Mouse (Mus musculus) thymus, adult 2 months (tissue): ENCODE measurements around the gene Defb23.

ENCODE experiments used
- CTCF ChIP-seq: fragments of 200-500 bp; IDR thresholded peaks from 2 replicates; pipeline ENCODE4 v1.5.1; 2012; ENCODE audit warnings: mild to moderate bottlenecking, control low read depth, low read length, moderate library complexity, borderline replicate concordance; ENCODE audit not compliant: control insufficient read depth, poor library complexity, insufficient read depth; ENCODE audit errors: extremely low read depth
- POLR2A ChIP-seq: fragments of 200-500 bp; IDR thresholded peaks from 2 replicates; pipeline ENCODE4 v1.6.1; 2012; ENCODE audit warnings: mild to moderate bottlenecking, low read length, control low read depth, moderate library complexity; ENCODE audit not compliant: control insufficient read depth, poor library complexity, insufficient read depth; ENCODE audit errors: extremely low read depth

DNA sequence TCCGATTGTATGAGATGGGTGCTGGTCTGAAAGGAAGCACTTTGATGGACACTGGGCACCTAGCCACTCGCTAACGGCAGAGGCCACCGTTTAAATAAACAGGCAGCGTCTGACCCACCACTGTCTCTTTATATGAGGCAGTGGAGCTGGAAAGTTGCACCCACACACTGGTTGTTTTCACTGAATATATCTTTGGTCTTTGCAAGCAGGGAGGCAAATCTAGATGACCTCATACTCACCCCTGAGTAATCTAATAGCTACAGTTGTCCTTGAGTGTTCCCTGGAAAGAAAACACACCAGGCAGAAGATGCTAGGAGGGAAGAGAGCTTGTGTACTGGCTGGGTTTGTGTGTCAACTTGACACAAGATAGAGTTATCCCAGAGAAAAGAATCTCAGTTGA is 17.0 kb downstream of the Defb23 start:
- no peak for TF ChIP-seq CTCF
- TF ChIP-seq POLR2A = no peak
